Mouse (Mus musculus): ENCODE measurements around the gene Otud7a.

- no peak for TF ChIP-seq CTCF (IDR thresholded peaks at IDR 0.05; ENCODE audit: low read depth)
- no peak for TF ChIP-seq EP300 (IDR thresholded peaks at IDR 0.05; ENCODE audit: low read depth)
Measured at GRCm38 (mm10) chr7:63516141-63516895, 71.8 kb downstream of the Otud7a start.
